Mouse (Mus musculus) embryo, embryonic 11.5 days (tissue): ENCODE results near the gene Zmiz1.
A peak's percentile ranks its signal among the peaks of the same experiment; 100 is the strongest.

ENCODE experiments used
- DNase-seq: peaks from one replicate; pipeline ENCODE4 v3.0.0-alpha.2; 2012; ENCODE audit warnings: low read depth, low spot score

Gene Zmiz1

GRCm38 (mm10) chr14:25558479-25558878 lies 99.5 kb downstream of the Zmiz1 start:
- no peak for DNase-seq

GRCm38 (mm10) chr14:25559907-25560306 lies 100.9 kb downstream of the Zmiz1 start:
- DNase-seq, result no peak

- no peak for DNase-seq
Observed at GRCm38 (mm10) chr14:25560841-25561240, 101.9 kb downstream of the Zmiz1 start.

- no peak for DNase-seq
Observed at GRCm38 (mm10) chr14:25561716-25562115, 102.7 kb downstream of the Zmiz1 start.

- DNase-seq, result no peak
Observed at GRCm38 (mm10) chr14:25562447-25562846, 103.5 kb downstream of the Zmiz1 start.

GRCm38 (mm10) chr14:25562909-25563308 lies 103.9 kb downstream of the Zmiz1 start:
- no peak for DNase-seq

GRCm38 (mm10) chr14:25564577-25564976 lies 105.6 kb downstream of the Zmiz1 start:
- DNase-seq, result no peak

GRCm38 (mm10) chr14:25565344-25566088 lies 106.5 kb downstream of the Zmiz1 start:
- DNase-seq, result peak; percentile 54

- no peak for DNase-seq
Observed at GRCm38 (mm10) chr14:25567245-25567644, 108.3 kb downstream of the Zmiz1 start.

GRCm38 (mm10) chr14:25567837-25568236 lies 108.9 kb downstream of the Zmiz1 start:
- no peak for DNase-seq

GRCm38 (mm10) chr14:25574047-25574870 lies 115.3 kb downstream of the Zmiz1 start:
- DNase-seq, result no peak

GRCm38 (mm10) chr14:25576642-25577041 lies 117.7 kb downstream of the Zmiz1 start:
- DNase-seq, result no peak

- no peak for DNase-seq
Observed at GRCm38 (mm10) chr14:25577431-25577830, 118.4 kb downstream of the Zmiz1 start.

GRCm38 (mm10) chr14:25579597-25579996 lies 120.6 kb downstream of the Zmiz1 start:
- no peak for DNase-seq

- DNase-seq, result no peak
Observed at GRCm38 (mm10) chr14:25580397-25580796, 121.4 kb downstream of the Zmiz1 start.

GRCm38 (mm10) chr14:25582603-25583002 lies 123.6 kb downstream of the Zmiz1 start:
- DNase-seq, result no peak

GRCm38 (mm10) chr14:25583899-25584298 lies 124.9 kb downstream of the Zmiz1 start:
- no peak for DNase-seq

- peak; percentile 71 for DNase-seq
Observed at GRCm38 (mm10) chr14:25585545-25586301, 126.7 kb downstream of the Zmiz1 start.

GRCm38 (mm10) chr14:25586846-25587486 lies 128.0 kb downstream of the Zmiz1 start:
- DNase-seq, result no peak

- DNase-seq, result no peak
Observed at GRCm38 (mm10) chr14:25587487-25588001, 128.6 kb downstream of the Zmiz1 start.

GRCm38 (mm10) chr14:25588156-25588555 lies 129.2 kb downstream of the Zmiz1 start:
- no peak for DNase-seq
